Mouse (Mus musculus): ENCODE measurements around the gene Ralgps2.

DNA sequence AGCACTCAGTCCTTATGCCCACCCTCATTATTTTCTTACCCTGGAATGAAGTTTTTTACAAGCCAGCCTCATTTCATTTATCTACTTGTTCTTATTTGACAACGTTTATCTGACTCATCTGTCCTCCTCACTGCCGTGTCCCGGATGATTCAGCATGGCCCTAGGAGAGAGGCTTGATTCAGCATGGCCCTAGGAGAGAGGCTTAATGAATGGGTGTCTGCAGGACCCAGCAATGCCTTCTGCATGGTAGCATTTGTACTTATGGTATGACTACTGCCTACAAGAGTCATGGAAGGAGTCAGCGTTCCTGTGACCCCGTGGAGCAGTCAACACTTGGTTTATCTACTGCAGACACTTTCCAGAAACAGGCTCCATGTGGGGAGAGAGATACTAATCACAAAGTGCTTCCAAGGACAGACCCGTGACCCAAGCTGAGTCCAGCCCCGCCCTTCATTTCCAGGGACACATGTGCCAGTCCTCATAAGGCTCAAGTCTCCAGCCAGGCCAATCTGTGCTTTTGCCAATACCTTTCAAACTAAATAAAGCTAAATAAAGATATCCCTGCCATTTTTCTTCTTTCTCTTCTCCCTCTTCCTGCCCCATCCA is 31.9 kb upstream of the Ralgps2 start:
- TF ChIP-seq GATA1 (IDR thresholded peaks at IDR 0.05; ENCODE audit: borderline replicate concordance, low read length), result no peak
- TF ChIP-seq FLI1 (IDR thresholded peaks at IDR 0.05; ENCODE audit: low read length), result no peak
